Mouse (Mus musculus) olfactory bulb, adult 2 months (tissue): ENCODE measurements around the gene Plbd2. TPM values are rescaled to one million over a fixed set of nuclear protein-coding genes. Genes with fewer than 3 reads are reported as not detected.

Experiments
- H3K27ac ChIP-seq: fragments of 200-500 bp; 2 replicates; pipeline ENCODE4 v1.5.1; 2012; ENCODE audit warnings: low read depth, low read length; ENCODE audit not compliant: insufficient read depth
- H3K4me1 ChIP-seq: fragments of 200-500 bp; 2 replicates; pipeline ENCODE4 v1.6.1; 2012; ENCODE audit warnings: low read length; ENCODE audit not compliant: control insufficient read depth, insufficient read depth
- H3K4me3 ChIP-seq: fragments of 200-500 bp; 2 replicates; pipeline ENCODE4 v1.5.1; 2012; ENCODE audit warnings: mild to moderate bottlenecking, low read depth, low read length, moderate library complexity; ENCODE audit not compliant: insufficient read depth
- CTCF ChIP-seq: fragments of 200-500 bp; IDR thresholded peaks from 2 replicates; pipeline ENCODE4 v1.5.1; 2012; ENCODE audit warnings: low read depth, mild to moderate bottlenecking, low read length, moderate library complexity; ENCODE audit not compliant: insufficient read depth
- POLR2A ChIP-seq: fragments of 200-500 bp; IDR thresholded peaks from 2 replicates; pipeline ENCODE4 v1.6.1; 2012; ENCODE audit warnings: mild to moderate bottlenecking, low read depth, low read length, moderate library complexity; ENCODE audit not compliant: insufficient read depth
- WGBS: fragments of 180-500 bp; shearing (Covaris S2); methylation state at CpG from one replicate; pipeline ENCODE4 v1.1.7; 2018; 5-methylcytosine and 5-hydroxymethylcytosine counted together
- polyA plus RNA-seq: library from polyadenylated mRNA; stranded (reverse); fragments of >200 nt; gene quantifications from 2 replicates; pipeline ENCODE4 v1.2.4, GENCODE M21; 2012; ENCODE audit warnings: low replicate concordance; ENCODE audit not compliant: missing spikeins, insufficient read depth, insufficient read length

Gene Plbd2
- not detected in 2 replicates for polyA plus RNA-seq

- H3K27ac ChIP-seq, result no peak within 1 kb of the TSS
- H3K4me3 ChIP-seq, result peak within 1 kb of the TSS; percentile 84
- H3K4me1 ChIP-seq, result peaks cover 18% of the 10 kb centered on the region
- under 1% methylated on average over 55 of the region's 55 CpGs for WGBS
- TF ChIP-seq POLR2A (peak; percentile 68), CTCF (no peak)
These were observed at the start of gene Plbd2 for GRCm38 (mm10) chr5:120503144-120503795. TSS of gene Plbd2 (minus strand) at chr5:120503625.

GRCm38 (mm10) chr5:120550673-120551072 is 47.2 kb upstream of the Plbd2 start:
- TF ChIP-seq POLR2A (no peak), CTCF (no peak)
- Histone ChIP-seq H3K4me1 (no peaks in the 10 kb centered on the region), H3K27ac (no peak overlapping the region), H3K4me3 (no peak overlapping the region)
- 98% methylated on average over 5 of the region's 5 CpGs for WGBS

GRCm38 (mm10) chr5:120550137-120550536 is 46.7 kb upstream of the Plbd2 start:
- WGBS, result 87% methylated on average over 5 of the region's 5 CpGs
- Histone ChIP-seq H3K27ac (no peak overlapping the region), H3K4me1 (no peaks in the 10 kb centered on the region), H3K4me3 (no peak overlapping the region)
- no peak for TF ChIP-seq CTCF
- TF ChIP-seq POLR2A, result no peak

- 88% methylated on average over 11 of the region's 11 CpGs for WGBS
- Histone ChIP-seq H3K4me3 (no peak overlapping the region), H3K27ac (no peak overlapping the region), H3K4me1 (no peaks in the 10 kb centered on the region)
- TF ChIP-seq CTCF, result no peak
- TF ChIP-seq POLR2A, result no peak
These were observed 44.9 kb upstream of the Plbd2 start for GRCm38 (mm10) chr5:120548236-120548850.

GRCm38 (mm10) chr5:120536632-120537031 is 33.2 kb upstream of the Plbd2 start:
- Histone ChIP-seq H3K27ac (no peak overlapping the region), H3K4me3 (no peak overlapping the region), H3K4me1 (peaks cover 22% of the 10 kb centered on the region)
- TF ChIP-seq POLR2A, result no peak
- 72% methylated on average over 5 of the region's 5 CpGs for WGBS

- H3K4me3 ChIP-seq, result no peak overlapping the region
- TF ChIP-seq CTCF, result no peak
- TF ChIP-seq POLR2A, result no peak
- no peak overlapping the region for H3K27ac ChIP-seq
- H3K4me1 ChIP-seq, result peaks cover 22% of the 10 kb centered on the region
- WGBS, result 75% methylated on average over 13 of the region's 13 CpGs
These were observed 32.6 kb upstream of the Plbd2 start for GRCm38 (mm10) chr5:120536046-120536445.

- 61% methylated on average over 2 of the region's 2 CpGs for WGBS
- Histone ChIP-seq H3K27ac (no peak overlapping the region), H3K4me3 (no peak overlapping the region), H3K4me1 (peaks cover 22% of the 10 kb centered on the region)
- TF ChIP-seq CTCF, result no peak
- no peak for TF ChIP-seq POLR2A
These were observed 31.3 kb upstream of the Plbd2 start for GRCm38 (mm10) chr5:120534686-120535075.

- WGBS, result 64% methylated on average over 15 of the region's 15 CpGs
These were observed 30.8 kb upstream of the Plbd2 start for GRCm38 (mm10) chr5:120534071-120534685.

GRCm38 (mm10) chr5:120531631-120532030 is 28.2 kb upstream of the Plbd2 start:
- Histone ChIP-seq H3K4me3 (no peak overlapping the region), H3K4me1 (peaks cover 22% of the 10 kb centered on the region), H3K27ac (no peak overlapping the region)
- 79% methylated on average over 8 of the region's 8 CpGs for WGBS
- TF ChIP-seq CTCF, result no peak
- TF ChIP-seq POLR2A, result no peak

More at GRCm38 (mm10) chr5:120534071-120534685, 30.8 kb upstream of the Plbd2 start:
- no peak overlapping the region for H3K4me3 ChIP-seq
- H3K27ac ChIP-seq, result no peak overlapping the region
- H3K4me1 ChIP-seq, result peaks cover 22% of the 10 kb centered on the region
- TF ChIP-seq POLR2A (no peak), CTCF (no peak)
